Mouse (Mus musculus) hindbrain, embryonic 10.5 days (tissue): ENCODE measurements around the gene Krtap1-4. TPM values are rescaled to one million over a fixed set of nuclear protein-coding genes. Genes with fewer than 3 reads are reported as not detected.
A peak's percentile ranks its signal among the peaks of the same experiment; 100 is the strongest.

Source experiments
- DNase-seq: peaks from one replicate; pipeline ENCODE4 v3.0.0-alpha.2; 2017; ENCODE audit warnings: low spot score
- H3K27ac ChIP-seq: fragments of 300-500 bp; sonication (generic); 2 replicates; pipeline ENCODE4 v1.5.1; 2016; ENCODE audit warnings: mild to moderate bottlenecking, moderate library complexity
- H3K27me3 ChIP-seq: fragments of 300-500 bp; sonication (generic); 2 replicates; pipeline ENCODE4 v1.6.1; 2016; ENCODE audit warnings: mild to moderate bottlenecking; ENCODE audit not compliant: poor library complexity, insufficient read depth, severe bottlenecking
- H3K36me3 ChIP-seq: fragments of 300-500 bp; sonication (generic); 2 replicates; pipeline ENCODE4 v1.6.1; 2016; ENCODE audit warnings: mild to moderate bottlenecking, moderate library complexity
- H3K4me1 ChIP-seq: fragments of 300-500 bp; sonication (generic); replicated peaks from 2 replicates; pipeline ENCODE4 v1.6.1; 2016; ENCODE audit warnings: mild to moderate bottlenecking
- H3K4me3 ChIP-seq: fragments of 300-500 bp; sonication (generic); 2 replicates; pipeline ENCODE4 v1.5.1; 2016; ENCODE audit warnings: mild to moderate bottlenecking, moderate library complexity
- H3K9me3 ChIP-seq: fragments of 300-500 bp; sonication (generic); 2 replicates; pipeline ENCODE4 v1.6.1; 2016; ENCODE audit warnings: mild to moderate bottlenecking, moderate library complexity
- WGBS: fragments of 180-500 bp; shearing (Covaris S2); methylation state at CpG from one replicate; pipeline ENCODE4 v1.1.7; 2016; 5-methylcytosine and 5-hydroxymethylcytosine counted together
- polyA plus RNA-seq: library from polyadenylated mRNA; unstranded; fragments of >200 nt; fragmentation: Nextera tagmentation; extraction: Ambion mirVana; gene quantifications from 2 replicates; pipeline ENCODE4 v1.2.1, GENCODE M21; 2016

Gene Krtap1-4
- polyA plus RNA-seq, 1 experiment from 2014 or later: not detected

DNA sequence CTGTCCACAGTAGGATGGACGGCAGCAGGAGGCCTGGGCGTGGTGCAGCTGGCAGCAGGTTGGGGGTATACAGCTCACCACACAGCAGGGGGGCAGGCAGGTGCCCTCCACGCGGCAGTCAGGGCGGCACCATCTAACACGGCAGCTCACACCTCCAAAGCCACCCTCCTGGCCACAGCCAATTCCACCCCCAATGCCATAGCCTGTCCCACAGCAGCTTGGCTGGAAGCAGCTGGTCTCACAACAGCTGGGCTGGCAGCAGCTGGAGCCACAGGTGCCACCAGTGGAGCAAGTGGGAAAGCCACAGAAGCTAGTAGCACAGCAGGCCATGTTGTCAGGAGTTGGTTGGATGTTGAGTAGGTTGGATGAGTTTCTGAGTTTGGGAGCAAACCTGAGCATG lies 2.8 kb downstream of the Krtap1-4 start, which contains the start of gene Krtap1-5:
Gene Krtap1-5 (minus strand): TSS at position 381 of the 400 bp plus-strand sequence.
- WGBS: 86% methylated on average over 6 of the region's 6 CpGs
- Histone ChIP-seq H3K36me3 (no peaks in the 10 kb centered on the region), H3K4me3 (no peak within 1 kb of the TSS), H3K4me1 (no peaks in the 10 kb centered on the region), H3K9me3 (no peaks in the 10 kb centered on the region), H3K27ac (no peak within 1 kb of the TSS), H3K27me3 (no peaks in the 10 kb centered on the region)
- DNase-seq: no peak

DNA sequence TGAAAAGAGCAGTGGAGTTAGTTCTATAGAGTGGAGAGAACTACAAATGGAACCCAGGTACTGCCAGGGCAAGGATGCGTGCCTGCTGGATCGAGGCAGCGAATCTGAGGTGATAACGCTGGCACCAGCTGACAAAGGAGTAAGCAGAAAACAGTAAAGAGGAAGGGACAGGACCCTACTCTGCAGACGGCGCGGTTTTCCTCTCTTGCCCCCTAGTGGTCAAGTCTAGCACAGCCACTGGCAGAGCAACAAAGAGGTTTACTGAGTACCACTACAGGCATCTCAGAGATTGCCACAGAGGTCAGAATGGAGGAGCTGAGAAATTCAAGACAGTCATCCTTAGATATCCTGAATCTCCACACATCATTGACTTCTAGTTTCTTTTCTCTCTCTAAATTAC lies 9.3 kb downstream of the Krtap1-4 start:
- Histone ChIP-seq H3K9me3 (no peaks in the 10 kb centered on the region), H3K4me1 (peaks cover 4% of the 10 kb centered on the region; the same call in 1 of the 2 replicates), H3K27ac (peak overlapping the region; percentile 73; the same call in 1 of the 2 replicates), H3K27me3 (no peaks in the 10 kb centered on the region), H3K4me3 (peak overlapping the region; percentile 26; the same call in 1 of the 2 replicates), H3K36me3 (no peaks in the 10 kb centered on the region)
- DNase-seq: peak; percentile 83
- 6% methylated on average over 7 of the region's 7 CpGs for WGBS

GRCm38 (mm10) chr11:99573164-99573563 lies 10.3 kb downstream of the Krtap1-4 start:
- H3K27ac ChIP-seq: no peak overlapping the region
- no peaks in the 10 kb centered on the region for H3K27me3 ChIP-seq
- no peak overlapping the region for H3K4me3 ChIP-seq
- H3K36me3 ChIP-seq: no peaks in the 10 kb centered on the region
- DNase-seq: no peak
- no peaks in the 10 kb centered on the region for H3K9me3 ChIP-seq
- 42% methylated on average over 4 of the region's 4 CpGs for WGBS
- H3K4me1 ChIP-seq: peaks cover 4% of the 10 kb centered on the region; the same call in 1 of the 2 replicates

DNA sequence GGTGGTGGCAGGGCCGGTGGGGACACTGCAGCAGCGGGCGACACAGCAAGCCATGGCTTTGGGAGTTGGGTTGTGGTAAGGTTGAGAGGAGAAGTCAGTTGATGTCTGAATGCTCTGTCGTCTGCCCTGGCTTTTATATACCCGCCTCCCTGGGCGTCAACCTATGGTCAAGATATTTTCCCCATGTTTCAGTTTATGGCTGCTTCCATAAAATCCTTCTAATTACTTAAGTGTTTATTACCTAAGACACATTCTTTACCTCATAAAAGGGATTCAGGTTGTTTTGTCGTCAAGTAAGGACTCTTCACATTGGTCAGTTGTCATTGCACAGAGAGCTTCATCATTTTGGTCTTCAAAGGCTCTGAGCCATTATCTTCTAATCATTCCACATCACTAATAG lies 16.9 kb downstream of the Krtap1-4 start, which contains the start of gene Krtap3-1:
Gene Krtap3-1 (minus strand): TSS at position 101 of the 400 bp plus-strand sequence.
- 91% methylated on average over 7 of the region's 7 CpGs for WGBS
- H3K4me3 ChIP-seq: no peak within 1 kb of the TSS

GRCm38 (mm10) chr11:99562580-99562979 lies 20.9 kb downstream of the Krtap1-4 start:
- 81% methylated on average over 6 of the region's 6 CpGs for WGBS
- no peak overlapping the region for H3K4me3 ChIP-seq
- H3K27ac ChIP-seq: no peak overlapping the region
- DNase-seq: no peak
- no peaks in the 10 kb centered on the region for H3K27me3 ChIP-seq
- H3K9me3 ChIP-seq: no peaks in the 10 kb centered on the region
- H3K4me1 ChIP-seq: no peaks in the 10 kb centered on the region
- H3K36me3 ChIP-seq: no peaks in the 10 kb centered on the region

More for the DNA sequence above, 16.9 kb downstream of the Krtap1-4 start, which contains the start of gene Krtap3-1:
- H3K9me3 ChIP-seq: no peaks in the 10 kb centered on the region
- H3K36me3 ChIP-seq: no peaks in the 10 kb centered on the region
- no peaks in the 10 kb centered on the region for H3K27me3 ChIP-seq
- DNase-seq: no peak
- H3K27ac ChIP-seq: no peak within 1 kb of the TSS
- no peaks in the 10 kb centered on the region for H3K4me1 ChIP-seq

DNA sequence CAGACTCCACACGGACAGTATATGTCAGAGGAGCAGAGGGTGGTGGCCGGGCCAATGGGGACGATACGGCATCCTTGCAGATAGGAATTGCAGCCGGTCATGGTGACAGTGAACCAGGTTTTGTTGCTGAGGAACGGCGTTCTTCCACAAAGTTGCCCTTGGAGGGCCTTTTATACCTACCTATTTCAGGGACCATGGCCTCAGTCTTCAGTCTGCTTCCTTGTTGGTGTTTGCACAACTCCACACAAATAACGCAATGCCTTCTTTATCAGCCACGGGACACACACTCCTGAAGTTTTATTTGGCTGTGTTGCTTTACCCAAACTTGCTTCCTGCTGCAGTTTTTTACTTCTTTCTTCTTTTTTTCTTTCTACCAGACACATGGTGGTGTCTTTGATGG lies 24.1 kb downstream of the Krtap1-4 start, which contains the start of gene Gm11939:
Gene Gm11939 (minus strand): TSS at position 101 of the 400 bp plus-strand sequence.
- H3K4me3 ChIP-seq: no peak within 1 kb of the TSS
- no peaks in the 10 kb centered on the region for H3K36me3 ChIP-seq
- H3K27me3 ChIP-seq: no peaks in the 10 kb centered on the region
- DNase-seq: no peak
- no peaks in the 10 kb centered on the region for H3K4me1 ChIP-seq
- no peaks in the 10 kb centered on the region for H3K9me3 ChIP-seq
- WGBS: 91% methylated on average over 9 of the region's 9 CpGs
- no peak within 1 kb of the TSS for H3K27ac ChIP-seq

DNA sequence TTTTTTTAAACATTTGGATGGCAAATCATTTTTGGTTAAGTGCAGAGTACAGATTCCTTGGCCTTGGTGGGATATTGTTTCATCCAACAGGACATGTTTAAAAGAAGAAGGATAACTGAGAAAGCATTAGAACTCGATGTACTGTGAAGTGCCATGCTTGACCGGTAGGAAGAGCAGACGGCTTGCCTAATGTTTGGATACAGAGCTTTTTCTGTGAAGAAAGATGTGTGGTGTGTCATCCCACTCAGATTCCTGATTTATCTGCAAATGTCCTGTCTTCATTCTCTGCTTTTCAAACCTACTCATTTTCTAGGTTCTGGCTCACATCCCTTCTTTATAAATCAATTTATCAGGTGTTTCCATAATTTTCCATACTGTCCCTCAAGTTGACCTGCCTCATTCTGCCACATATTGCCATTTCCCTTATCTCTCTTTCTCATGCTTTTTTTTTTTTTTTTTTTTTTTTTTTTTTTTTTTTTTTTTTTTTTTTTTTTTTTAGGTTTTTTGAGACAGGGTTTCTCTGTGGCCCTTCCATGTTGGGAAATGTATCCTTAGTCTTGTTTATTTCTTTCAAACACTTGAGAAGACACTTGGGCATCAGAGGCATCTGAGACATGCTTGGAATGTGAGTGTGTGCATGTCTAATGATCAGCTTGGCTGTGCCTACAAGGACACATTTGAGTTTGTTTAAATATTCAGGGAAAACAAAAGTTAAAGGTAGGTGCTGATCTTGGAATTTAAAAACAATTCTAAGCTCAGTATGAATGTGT lies 25.3 kb downstream of the Krtap1-4 start:
- DNase-seq: no peak
- Histone ChIP-seq H3K4me1 (no peaks in the 10 kb centered on the region), H3K27ac (no peak overlapping the region), H3K27me3 (no peaks in the 10 kb centered on the region), H3K9me3 (no peaks in the 10 kb centered on the region), H3K36me3 (no peaks in the 10 kb centered on the region), H3K4me3 (no peak overlapping the region)
- 73% methylated on average over 3 of the region's 3 CpGs for WGBS

GRCm38 (mm10) chr11:99556753-99557152 lies 26.7 kb downstream of the Krtap1-4 start, which contains the start of gene Krtap3-2:
Krtap3-2 (minus strand) TSS chr11:99556853.
- no peak for DNase-seq
- no peaks in the 10 kb centered on the region for H3K9me3 ChIP-seq

DNA sequence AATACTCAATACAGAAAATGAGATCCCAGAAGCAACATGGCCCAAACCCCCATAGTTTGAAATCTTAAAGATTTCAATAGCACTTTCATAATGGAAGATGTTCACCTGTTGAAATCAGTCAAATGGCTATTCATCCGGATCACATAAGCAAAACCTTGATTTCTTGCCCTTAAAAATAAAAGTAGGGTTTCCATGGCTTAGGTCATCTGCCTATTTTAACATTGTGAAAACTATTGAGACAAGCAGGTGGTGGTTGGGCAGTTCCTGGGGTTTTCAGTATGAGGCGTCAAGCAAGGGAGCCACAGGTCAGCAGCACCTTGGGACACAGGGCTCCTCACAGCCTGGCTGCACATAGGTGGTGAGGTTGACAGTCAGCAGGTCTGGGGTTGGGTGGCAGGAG lies 27.3 kb downstream of the Krtap1-4 start:
- no peaks in the 10 kb centered on the region for H3K4me1 ChIP-seq
- no peaks in the 10 kb centered on the region for H3K36me3 ChIP-seq
- WGBS: 86% methylated on average over 2 of the region's 2 CpGs
- no peak overlapping the region for H3K27ac ChIP-seq
- H3K27me3 ChIP-seq: no peaks in the 10 kb centered on the region
- H3K4me3 ChIP-seq: no peak overlapping the region
- H3K9me3 ChIP-seq: no peaks in the 10 kb centered on the region
- no peak for DNase-seq

More at GRCm38 (mm10) chr11:99556753-99557152, 26.7 kb downstream of the Krtap1-4 start, which contains the start of gene Krtap3-2:
- H3K27ac ChIP-seq: no peak within 1 kb of the TSS
- H3K27me3 ChIP-seq: no peaks in the 10 kb centered on the region
- no peak within 1 kb of the TSS for H3K4me3 ChIP-seq
- no peaks in the 10 kb centered on the region for H3K4me1 ChIP-seq
- 64% methylated on average over 2 of the region's 2 CpGs for WGBS
- no peaks in the 10 kb centered on the region for H3K36me3 ChIP-seq

GRCm38 (mm10) chr11:99550765-99551164 lies 32.7 kb downstream of the Krtap1-4 start, which contains the start of gene Krtap3-3:
Krtap3-3 (minus strand) TSS chr11:99550865.
- Histone ChIP-seq H3K36me3 (no peaks in the 10 kb centered on the region), H3K4me1 (no peaks in the 10 kb centered on the region), H3K4me3 (no peak within 1 kb of the TSS), H3K27ac (no peak within 1 kb of the TSS), H3K27me3 (no peaks in the 10 kb centered on the region), H3K9me3 (no peaks in the 10 kb centered on the region)
- WGBS: 73% methylated on average over 4 of the region's 4 CpGs
- DNase-seq: no peak

GRCm38 (mm10) chr11:99547892-99548291 lies 35.6 kb downstream of the Krtap1-4 start:
- Histone ChIP-seq H3K36me3 (no peaks in the 10 kb centered on the region), H3K4me1 (no peaks in the 10 kb centered on the region), H3K9me3 (no peaks in the 10 kb centered on the region), H3K4me3 (no peak overlapping the region), H3K27ac (no peak overlapping the region), H3K27me3 (no peaks in the 10 kb centered on the region)
- DNase-seq: no peak

GRCm38 (mm10) chr11:99539721-99540120 lies 43.7 kb downstream of the Krtap1-4 start:
- Histone ChIP-seq H3K4me3 (no peak overlapping the region), H3K36me3 (no peaks in the 10 kb centered on the region), H3K27me3 (no peaks in the 10 kb centered on the region), H3K27ac (no peak overlapping the region), H3K9me3 (no peaks in the 10 kb centered on the region), H3K4me1 (0 out of 2 replicates have a peak, but pooled peaks cover 7% of the 10 kb centered on the region)
- no peak for DNase-seq
- 77% methylated on average over 9 of the region's 9 CpGs for WGBS
